Mouse (Mus musculus): ENCODE data around the gene Dcpp1. TPM values are rescaled to one million over a fixed set of nuclear protein-coding genes. Genes with fewer than 3 reads are reported as not detected.
"Not testable (repeated sequence)": the region's sequence is repeated elsewhere in the genome, so short reads cannot be mapped to it uniquely, and the experiment has no call there.

The Dcpp1 gene
- polyA plus RNA-seq (2015; fragmentation: Nextera tagmentation; extraction: Ambion mirVana) = not detected in 2 replicates

- H3K9ac ChIP-seq; H3K4me2 ChIP-seq; H3K9me3 ChIP-seq; H3K36me3 ChIP-seq (replicated peaks); H3K27ac ChIP-seq; H3K4me1 ChIP-seq; H3K27me3 ChIP-seq (replicated peaks); H3K4me3 ChIP-seq; ATAC-seq (replicated peaks): not testable (repeated sequence)
- WGBS = 83% methylated on average over 4 of the region's 4 CpGs
Measured at GRCm38 (mm10) chr17:23880576-23880975, at the start of gene Dcpp1, which contains the start of gene Dcpp2. TSS of gene Dcpp1 (plus strand) at chr17:23880876. TSS of gene Dcpp2 (plus strand) at chr17:23880880.

GRCm38 (mm10) chr17:23831201-23831600 lies 49.5 kb upstream of the Dcpp1 start:
- no peak for ATAC-seq (replicated peaks)
- peaks cover 8% of the 10 kb centered on the region; the same call in 1 of the 2 replicates for H3K36me3 ChIP-seq (replicated peaks)
- no peak overlapping the region for H3K4me3 ChIP-seq
- H3K4me1 ChIP-seq = peaks cover 20% of the 10 kb centered on the region
- no peak overlapping the region for H3K9ac ChIP-seq
- H3K27ac ChIP-seq = no peak overlapping the region
- 100% methylated on average over 1 of the region's 1 CpGs for WGBS
- no peaks in the 10 kb centered on the region for H3K9me3 ChIP-seq
- no peak overlapping the region for H3K4me2 ChIP-seq
- 0 out of 2 replicates have a peak, but pooled peaks cover 6% of the 10 kb centered on the region for H3K27me3 ChIP-seq (replicated peaks)

- Histone ChIP-seq H3K27ac (no peak within 1 kb of the TSS), H3K4me2 (no peak within 1 kb of the TSS), H3K36me3 (replicated peaks) (no peaks in the 10 kb centered on the region), H3K9ac (no peak within 1 kb of the TSS), H3K9me3 (no peaks in the 10 kb centered on the region), H3K4me1 (no peaks in the 10 kb centered on the region), H3K4me3 (no peak within 1 kb of the TSS), H3K27me3 (replicated peaks) (0 out of 2 replicates have a peak, but pooled peaks cover 6% of the 10 kb centered on the region)
- no peak for ATAC-seq (replicated peaks)
- 42% methylated on average over 8 of the region's 8 CpGs for WGBS
Measured at GRCm38 (mm10) chr17:23836006-23836575, 44.6 kb upstream of the Dcpp1 start, which contains the start of gene Prss33. TSS of gene Prss33 (minus strand) at chr17:23836056.

GRCm38 (mm10) chr17:23841145-23841544 lies 39.5 kb upstream of the Dcpp1 start:
- Histone ChIP-seq H3K4me2 (no peak overlapping the region), H3K4me1 (no peaks in the 10 kb centered on the region), H3K4me3 (no peak overlapping the region), H3K27ac (no peak overlapping the region), H3K9me3 (no peaks in the 10 kb centered on the region), H3K27me3 (replicated peaks) (no peaks in the 10 kb centered on the region), H3K36me3 (replicated peaks) (no peaks in the 10 kb centered on the region), H3K9ac (no peak overlapping the region)
- no peak for ATAC-seq (replicated peaks)
- 28% methylated on average over 4 of the region's 4 CpGs for WGBS

- WGBS = 47% methylated on average over 23 of the region's 23 CpGs
- H3K36me3 ChIP-seq (replicated peaks) = no peaks in the 10 kb centered on the region
- H3K4me2 ChIP-seq = 0 out of 2 replicates have a peak overlapping the region, but pooled peaks have one; percentile 12
- H3K9ac ChIP-seq = no peak overlapping the region
- H3K27me3 ChIP-seq (replicated peaks) = no peaks in the 10 kb centered on the region
- peak; percentile 50; the same call in 1 of the 2 replicates for ATAC-seq (replicated peaks)
- no peaks in the 10 kb centered on the region for H3K4me1 ChIP-seq
- H3K27ac ChIP-seq = no peak overlapping the region
- H3K9me3 ChIP-seq = no peaks in the 10 kb centered on the region
- no peak overlapping the region for H3K4me3 ChIP-seq
Measured at GRCm38 (mm10) chr17:23843141-23843811, 37.4 kb upstream of the Dcpp1 start.

- Histone ChIP-seq H3K4me3 (0 out of 2 replicates have a peak within 1 kb of the TSS, but pooled peaks have one; percentile 5), H3K36me3 (replicated peaks) (no peaks in the 10 kb centered on the region), H3K4me1 (no peaks in the 10 kb centered on the region), H3K27ac (no peak within 1 kb of the TSS), H3K9me3 (no peaks in the 10 kb centered on the region), H3K4me2 (peak within 1 kb of the TSS; percentile 26; the same call in 1 of the 2 replicates), H3K9ac (no peak within 1 kb of the TSS), H3K27me3 (replicated peaks) (no peaks in the 10 kb centered on the region)
- ATAC-seq (replicated peaks) = 0 out of 2 replicates have a peak, but pooled peaks have one; percentile 17
- 21% methylated on average over 19 of the region's 19 CpGs for WGBS
Measured at GRCm38 (mm10) chr17:23843812-23844273, 36.8 kb upstream of the Dcpp1 start, which contains the start of the genes Prss32 and Prss41. TSS of gene Prss32 (plus strand) at chr17:23843855. TSS of gene Prss41 (minus strand) at chr17:23844172.

GRCm38 (mm10) chr17:23850028-23850427 lies 30.6 kb upstream of the Dcpp1 start:
- Histone ChIP-seq H3K9ac (no peak overlapping the region), H3K27me3 (replicated peaks) (no peaks in the 10 kb centered on the region), H3K4me3 (no peak overlapping the region), H3K4me1 (no peaks in the 10 kb centered on the region), H3K9me3 (no peaks in the 10 kb centered on the region), H3K27ac (no peak overlapping the region), H3K4me2 (no peak overlapping the region), H3K36me3 (replicated peaks) (no peaks in the 10 kb centered on the region)
- WGBS = 65% methylated on average over 2 of the region's 2 CpGs
- no peak for ATAC-seq (replicated peaks)

- no peaks in the 10 kb centered on the region for H3K9me3 ChIP-seq
- 0 out of 2 replicates have a peak, but pooled peaks have one; percentile 56 for ATAC-seq (replicated peaks)
- H3K9ac ChIP-seq = no peak overlapping the region
- no peak overlapping the region for H3K27ac ChIP-seq
- no peaks in the 10 kb centered on the region for H3K36me3 ChIP-seq (replicated peaks)
- H3K4me3 ChIP-seq = no peak overlapping the region
- 63% methylated on average over 19 of the region's 19 CpGs for WGBS
- H3K4me1 ChIP-seq = no peaks in the 10 kb centered on the region
- no peaks in the 10 kb centered on the region for H3K27me3 ChIP-seq (replicated peaks)
- H3K4me2 ChIP-seq = no peak overlapping the region
Measured at GRCm38 (mm10) chr17:23850853-23851749, 29.6 kb upstream of the Dcpp1 start.

- no peak overlapping the region for H3K4me3 ChIP-seq
- no peak for ATAC-seq (replicated peaks)
- no peaks in the 10 kb centered on the region for H3K4me1 ChIP-seq
- no peak overlapping the region for H3K4me2 ChIP-seq
- no peak overlapping the region for H3K27ac ChIP-seq
- H3K9me3 ChIP-seq = no peaks in the 10 kb centered on the region
- 33% methylated on average over 5 of the region's 5 CpGs for WGBS
- H3K9ac ChIP-seq = no peak overlapping the region
- H3K36me3 ChIP-seq (replicated peaks) = no peaks in the 10 kb centered on the region
- no peaks in the 10 kb centered on the region for H3K27me3 ChIP-seq (replicated peaks)
Measured at GRCm38 (mm10) chr17:23853292-23853691, 27.4 kb upstream of the Dcpp1 start.

GRCm38 (mm10) chr17:23854229-23854765 lies 26.4 kb upstream of the Dcpp1 start:
- no peak overlapping the region for H3K4me3 ChIP-seq
- H3K36me3 ChIP-seq (replicated peaks) = no peaks in the 10 kb centered on the region
- no peak overlapping the region for H3K27ac ChIP-seq
- ATAC-seq (replicated peaks) = no peak
- H3K4me2 ChIP-seq = no peak overlapping the region
- H3K4me1 ChIP-seq = no peaks in the 10 kb centered on the region
- no peaks in the 10 kb centered on the region for H3K27me3 ChIP-seq (replicated peaks)
- no peak overlapping the region for H3K9ac ChIP-seq
- H3K9me3 ChIP-seq = no peaks in the 10 kb centered on the region
- 86% methylated on average over 10 of the region's 10 CpGs for WGBS

- H3K27me3 ChIP-seq (replicated peaks) = no peaks in the 10 kb centered on the region
- no peak overlapping the region for H3K4me3 ChIP-seq
- H3K9ac ChIP-seq = no peak overlapping the region
- no peak overlapping the region for H3K4me2 ChIP-seq
- 86% methylated on average over 6 of the region's 6 CpGs for WGBS
- H3K4me1 ChIP-seq = no peaks in the 10 kb centered on the region
- no peak for ATAC-seq (replicated peaks)
- H3K9me3 ChIP-seq = no peaks in the 10 kb centered on the region
- H3K36me3 ChIP-seq (replicated peaks) = no peaks in the 10 kb centered on the region
- no peak overlapping the region for H3K27ac ChIP-seq
Measured at GRCm38 (mm10) chr17:23857193-23857592, 23.5 kb upstream of the Dcpp1 start.

Measured in midbrain, embryonic 15.5 days (tissue).